Mouse (Mus musculus) CH12.LX (cell line): ENCODE results near the gene Fads2. TPM values are rescaled to one million over a fixed set of nuclear protein-coding genes. Genes with fewer than 3 reads are reported as not detected.

Source experiments
- DNase-seq: peaks from one replicate; pipeline ENCODE4 v3.0.0-alpha.2; 2013; ENCODE audit errors: extremely low read depth
- H3K27ac ChIP-seq: 2 replicates; pipeline ENCODE4 v1.5.1; 2012; ENCODE audit warnings: low read depth, mild to moderate bottlenecking, control low read depth, moderate library complexity; ENCODE audit not compliant: insufficient read depth
- H3K27me3 ChIP-seq: replicated peaks from 2 replicates; pipeline ENCODE3; 2012; ENCODE audit warnings: inconsistent platforms
- H3K36me3 ChIP-seq, 2 experiments: replicated peaks in 1 of 2; 2 replicates each; pipeline versions ENCODE3 to v1.6.1; 2012; ENCODE audit warnings: inconsistent platforms in 1 of 2, low read length in 1 of 2, mild to moderate bottlenecking in 1 of 2, mixed read lengths in 1 of 2, moderate library complexity in 1 of 2; ENCODE audit not compliant: control insufficient read depth in 1 of 2, insufficient read depth in 1 of 2
- H3K4me1 ChIP-seq, 2 experiments: 2 replicates each; pipeline ENCODE4 v1.6.1; 2012; ENCODE audit warnings: inconsistent platforms in 1 of 2, moderate library complexity in 1 of 2; ENCODE audit not compliant: insufficient read depth in 2 of 2, control insufficient read depth in 1 of 2
- H3K4me2 ChIP-seq: 2 replicates; pipeline ENCODE4 v1.6.1; 2012; ENCODE audit warnings: low read depth, mild to moderate bottlenecking, control low read depth; ENCODE audit not compliant: poor library complexity, insufficient read depth, severe bottlenecking
- H3K4me3 ChIP-seq, 3 experiments: fragments of 150-350 bp in 1 of 3; sonication (generic) in 1 of 3; replicated peaks in 1 of 3; 2 replicates each; pipeline versions ENCODE3 to v1.5.1; 2011 to 2012; ENCODE audit warnings: low read depth in 2 of 3, low read length in 2 of 3, mild to moderate bottlenecking in 2 of 3, moderate library complexity in 2 of 3, control low read depth in 1 of 3, improper control_type of control experiment in 1 of 3, inconsistent platforms in 1 of 3, mixed read lengths in 1 of 3; ENCODE audit not compliant: poor library complexity in 1 of 3
- H3K79me2 ChIP-seq: replicated peaks from 2 replicates; pipeline ENCODE4 v1.6.1; 2012; ENCODE audit warnings: mild to moderate bottlenecking, moderate library complexity; ENCODE audit not compliant: control insufficient read depth, poor library complexity, insufficient read depth, severe bottlenecking; ENCODE audit errors: extremely low read depth
- H3K9ac ChIP-seq: 2 replicates; pipeline ENCODE4 v1.6.1; 2012; ENCODE audit warnings: low read depth, mild to moderate bottlenecking, control low read depth, moderate library complexity; ENCODE audit not compliant: insufficient read depth
- H3K9me3 ChIP-seq: replicated peaks from 2 replicates; pipeline ENCODE3; 2012; ENCODE audit warnings: low read length, inconsistent platforms, mixed read lengths
- BHLHE40 ChIP-seq: IDR thresholded peaks from 2 replicates; pipeline ENCODE4 v1.6.1; 2011; ENCODE audit warnings: mild to moderate bottlenecking, low read depth, low read length, improper control_type of control experiment
- CHD1 ChIP-seq: IDR thresholded peaks from 2 replicates; pipeline ENCODE4 v1.6.1; 2012; ENCODE audit warnings: low read depth, low read length, improper control_type of control experiment, inconsistent platforms
- CHD2 ChIP-seq: IDR thresholded peaks from 2 replicates; pipeline ENCODE4 v1.6.1; 2011; ENCODE audit warnings: low read length, improper control_type of control experiment
- CTCF ChIP-seq, 2 experiments: IDR thresholded peaks in 1 of 2; conservative IDR thresholded peaks in 1 of 2; 2 replicates each; pipeline ENCODE4 v1.5.1; 2011 to 2012; ENCODE audit warnings: low read depth in 2 of 2, low read length in 2 of 2, improper control_type of control experiment in 1 of 2, inconsistent platforms in 1 of 2, mild to moderate bottlenecking in 1 of 2, moderate library complexity in 1 of 2
- ELF1 ChIP-seq: IDR thresholded peaks from 2 replicates; pipeline ENCODE4 v1.6.1; 2014; ENCODE audit warnings: low read depth, mild to moderate bottlenecking, inconsistent platforms, low read length, improper control_type of control experiment
- EP300 ChIP-seq: IDR thresholded peaks from 2 replicates; pipeline ENCODE4 v1.6.1; 2011; ENCODE audit warnings: low read length, improper control_type of control experiment
- ETS1 ChIP-seq: conservative IDR thresholded peaks from 2 replicates; pipeline ENCODE4 v1.6.1; 2012; ENCODE audit warnings: low read depth, mild to moderate bottlenecking, inconsistent platforms, low read length, improper control_type of control experiment, moderate library complexity
- HCFC1 ChIP-seq: IDR thresholded peaks from 2 replicates; pipeline ENCODE4 v1.6.1; 2012; ENCODE audit warnings: low read depth, mild to moderate bottlenecking, inconsistent platforms, low read length, improper control_type of control experiment
- IRF4 ChIP-seq: IDR thresholded peaks from 2 replicates; pipeline ENCODE4 v1.6.1; 2014; ENCODE audit warnings: low read depth, mild to moderate bottlenecking, inconsistent platforms, low read length, improper control_type of control experiment
- JUN ChIP-seq: IDR thresholded peaks from 2 replicates; pipeline ENCODE4 v1.6.1; 2011; ENCODE audit warnings: low read depth, mild to moderate bottlenecking, low read length, improper control_type of control experiment, moderate library complexity; ENCODE audit not compliant: insufficient read depth
- JUND ChIP-seq: conservative IDR thresholded peaks from 2 replicates; pipeline ENCODE4 v1.6.1; 2011; ENCODE audit warnings: low read depth, low read length, improper control_type of control experiment
- KAT2A ChIP-seq: IDR thresholded peaks from 2 replicates; pipeline ENCODE4 v1.6.1; 2012; ENCODE audit warnings: low read length, improper control_type of control experiment, inconsistent platforms; ENCODE audit not compliant: insufficient replicate concordance
- MAX ChIP-seq: IDR thresholded peaks from 2 replicates; pipeline ENCODE4 v1.6.1; 2011; ENCODE audit warnings: low read length, improper control_type of control experiment
- MEF2A ChIP-seq: IDR thresholded peaks from 2 replicates; pipeline ENCODE4 v1.6.1; 2014; ENCODE audit warnings: low read depth, mild to moderate bottlenecking, inconsistent platforms, low read length, improper control_type of control experiment, borderline replicate concordance
- MYC ChIP-seq: IDR thresholded peaks from 2 replicates; pipeline ENCODE4 v1.6.1; 2011; ENCODE audit warnings: low read depth, mild to moderate bottlenecking, improper control_type of control experiment, low read length
- NRF1 ChIP-seq: IDR thresholded peaks from 2 replicates; pipeline ENCODE4 v1.6.1; 2014; ENCODE audit warnings: low read depth, mild to moderate bottlenecking, inconsistent platforms, low read length, improper control_type of control experiment, moderate library complexity
- PAX5 ChIP-seq: IDR thresholded peaks from 2 replicates; pipeline ENCODE4 v1.6.1; 2012; ENCODE audit warnings: low read length, inconsistent platforms, mixed read lengths
- POLR2AphosphoS2 ChIP-seq: IDR thresholded peaks from 2 replicates; pipeline ENCODE4 v1.6.1; 2011; ENCODE audit warnings: low read depth, low read length, improper control_type of control experiment
- TCF12 ChIP-seq: IDR thresholded peaks from 2 replicates; pipeline ENCODE4 v1.6.1; 2014; ENCODE audit warnings: low read depth, mild to moderate bottlenecking, inconsistent platforms, low read length, improper control_type of control experiment
- UBTF ChIP-seq: IDR thresholded peaks from 2 replicates; pipeline ENCODE4 v1.6.1; 2012; ENCODE audit warnings: low read depth, mild to moderate bottlenecking, inconsistent platforms, low read length, improper control_type of control experiment, moderate library complexity
- USF1 ChIP-seq: IDR thresholded peaks from 2 replicates; pipeline ENCODE4 v1.6.1; 2014; ENCODE audit warnings: low read depth, mild to moderate bottlenecking, inconsistent platforms, low read length, improper control_type of control experiment
- ZKSCAN1 ChIP-seq: IDR thresholded peaks from 2 replicates; pipeline ENCODE4 v1.6.1; 2012; ENCODE audit warnings: low read depth, inconsistent platforms, low read length, improper control_type of control experiment, borderline replicate concordance
- ZMIZ1 ChIP-seq: IDR thresholded peaks from 2 replicates; pipeline ENCODE4 v1.6.1; 2012; ENCODE audit warnings: low read depth, mild to moderate bottlenecking, inconsistent platforms, low read length, improper control_type of control experiment
- ZNF384 ChIP-seq: IDR thresholded peaks from 2 replicates; pipeline ENCODE4 v1.6.1; 2012; ENCODE audit warnings: low read depth, low read length, improper control_type of control experiment, inconsistent platforms
- dilution Hi-C: fragments of 300-500 bp; cut with MboI; formaldehyde crosslinking; loops from 2 replicates; pipeline ENCODE4 v1.14.3; 2020; ENCODE audit warnings: low sequenced_read_pairs; ENCODE audit not compliant: extremely low pct_unique_long_range_greater_than_20kb, extremely low pct_ligation_motif_present
- in situ Hi-C: fragments of 300-500 bp; cut with MboI; formaldehyde crosslinking; loops from 3 replicates; pipeline ENCODE4 v1.14.3; 2019; ENCODE audit warnings: low sequenced_read_pairs, low pct_ligation_motif_present, low pct_unique_long_range_greater_than_20kb, mixed read lengths
- polyA plus RNA-seq: library from polyadenylated mRNA; unstranded; fragments of >175 nt; gene quantifications from 2 replicates; pipeline ENCODE4 v1.2.1, GENCODE M21; 2012; ENCODE audit warnings: low read depth; ENCODE audit not compliant: insufficient read length
- total RNA-seq, 2 experiments: library from RNA; depleted of rRNA; stranded (reverse); fragments of 300-350 nt in 1 of 2; fragments of >200 nt in 1 of 2; gene quantifications; 2 replicates each; pipeline ENCODE4 v1.2.3; 2012 to 2014

The Fads2 gene
- total and polyA plus RNA-seq, 3 experiments, result 1.7 to 8.1 (median 1.8) TPM

GRCm38 (mm10) chr19:10064173-10065012 is 37.2 kb downstream of the Fads2 start:
- no peaks in the 10 kb centered on the region for H3K79me2 ChIP-seq
- no peak overlapping the region for H3K9ac ChIP-seq
- H3K4me2 ChIP-seq, result no peak overlapping the region
- H3K4me1 ChIP-seq, result peaks cover 7 to 65% of the 10 kb centered on the region in 2 experiments
- in situ Hi-C loops, result no loop called here
- H3K9me3 ChIP-seq, result peaks cover 2% of the 10 kb centered on the region
- dilution Hi-C loops, result no loop called here
- no peak overlapping the region for H3K27ac ChIP-seq
- H3K4me3 ChIP-seq, result no peak overlapping the region
- TF ChIP-seq CHD2 (peak; percentile 50), NRF1 (no peak), JUND (no peak), ETS1 (peak; percentile 60), TCF12 (peak; percentile 46; the same call in 1 of the 2 replicates), ZMIZ1 (no peak), HCFC1 (no peak), PAX5 (no peak), ZNF384 (no peak), BHLHE40 (no peak), MEF2A (0 out of 2 replicates have a peak, but pooled peaks have one; percentile 28), CHD1 (no peak), POLR2AphosphoS2 (no peak), EP300 (peak; percentile 64), ZKSCAN1 (peak; percentile 81), UBTF (0 out of 2 replicates have a peak, but pooled peaks have one; percentile 38), USF1 (no peak), MAX (no peak), IRF4 (0 out of 2 replicates have a peak, but pooled peaks have one; percentile 17), JUN (no peak)
- H3K27me3 ChIP-seq, result no peaks in the 10 kb centered on the region
- H3K36me3 ChIP-seq, result no peaks in the 10 kb centered on the region
- DNase-seq, result peak; percentile 79

GRCm38 (mm10) chr19:10062862-10063261 is 38.7 kb downstream of the Fads2 start:
- no peak overlapping the region for H3K4me2 ChIP-seq
- peaks cover 2% of the 10 kb centered on the region for H3K27me3 ChIP-seq
- in situ Hi-C loops (no loop called here), dilution Hi-C loops (no loop called here)
- H3K9me3 ChIP-seq, result no peaks in the 10 kb centered on the region
- H3K4me3 ChIP-seq, result no peak overlapping the region
- H3K27ac ChIP-seq, result no peak overlapping the region
- H3K79me2 ChIP-seq, result no peaks in the 10 kb centered on the region
- no peak overlapping the region for H3K9ac ChIP-seq
- TF ChIP-seq ETS1, result no peak
- no peak for TF ChIP-seq CTCF (conservative IDR thresholded peaks at IDR 0.05 in 1 of 2, IDR thresholded peaks at IDR 0.05 in 1 of 2; ENCODE audit: low read depth in 2 of 2, low read length in 2 of 2)
- TF ChIP-seq ELF1, result no peak
- no peak for TF ChIP-seq HCFC1
- TF ChIP-seq JUND, result no peak
- TF ChIP-seq CHD1, result no peak
- TF ChIP-seq MYC, result no peak
- TF ChIP-seq KAT2A, result no peak
- peaks cover 7 to 65% of the 10 kb centered on the region in 2 experiments for H3K4me1 ChIP-seq
- H3K36me3 ChIP-seq, result no peaks in the 10 kb centered on the region
- no peak for DNase-seq
